Mouse (Mus musculus) 416B (cell line): ENCODE results near the gene Ptpn21.

Source experiments
- DNase-seq: peaks from one replicate; pipeline ENCODE4 v3.0.0; 2011; ENCODE audit warnings: low read depth

The Ptpn21 gene

GRCm38 (mm10) chr12:98662617-98663016 is 74.6 kb downstream of the Ptpn21 start:
- DNase-seq, result no peak

DNA sequence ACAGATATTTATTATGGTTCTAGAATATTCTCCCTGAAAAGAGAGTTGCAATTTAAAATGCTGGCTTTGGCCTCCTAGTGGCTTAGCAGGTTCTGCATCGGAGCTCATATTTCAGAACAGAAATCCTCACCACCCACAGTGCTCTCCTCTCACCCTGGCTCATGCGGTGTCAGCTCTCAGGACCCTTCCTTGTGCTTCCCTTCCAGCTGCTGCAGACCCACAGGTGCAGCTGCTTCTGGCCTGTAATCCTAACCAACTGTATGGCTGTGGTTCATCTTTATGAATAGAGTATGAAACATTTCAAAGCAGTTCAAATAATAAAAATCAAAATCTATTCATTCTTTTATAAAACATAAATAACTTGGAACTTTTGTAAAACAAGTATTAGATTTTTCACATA is 80.3 kb downstream of the Ptpn21 start:
- no peak for DNase-seq

- DNase-seq, result peak; percentile 36
Observed at GRCm38 (mm10) chr12:98644852-98645251, 92.4 kb downstream of the Ptpn21 start.

DNA sequence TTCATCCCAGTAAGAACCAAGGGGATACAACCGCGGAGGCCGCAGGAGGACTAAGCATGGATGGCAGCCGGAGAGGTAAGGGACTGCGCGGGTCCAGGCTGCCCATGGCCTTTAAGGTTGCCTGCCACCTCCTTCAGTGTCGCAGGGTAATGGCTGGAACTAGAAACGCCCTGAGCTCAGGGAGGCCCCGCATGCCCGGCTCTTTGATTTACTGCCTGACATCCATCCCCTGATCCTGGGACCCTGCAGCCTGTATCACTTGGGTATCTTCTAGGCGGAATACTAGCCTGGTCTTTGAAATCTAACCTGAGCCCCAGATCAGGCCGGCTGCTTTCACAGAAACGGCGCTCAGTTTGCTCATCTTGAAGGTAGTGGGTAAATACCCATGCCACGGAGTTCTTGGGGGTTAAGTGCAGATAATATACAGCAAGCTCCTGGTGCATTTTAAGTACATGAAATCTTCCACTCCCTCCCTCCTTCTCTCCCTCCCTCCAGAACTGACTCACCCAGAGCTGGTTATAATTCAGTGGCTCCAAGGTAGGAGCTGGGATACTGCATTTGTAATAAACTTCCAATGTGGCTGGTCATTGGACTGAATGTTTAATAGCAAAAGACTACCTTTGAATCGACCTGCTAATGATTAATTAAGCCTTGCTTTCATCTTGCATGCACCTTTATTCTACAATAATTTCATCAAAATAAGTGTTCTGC is 108.8 kb downstream of the Ptpn21 start:
- DNase-seq, result no peak

GRCm38 (mm10) chr12:98627392-98628259 is 109.6 kb downstream of the Ptpn21 start, which contains the start of gene Spata7:
Spata7 (plus strand) TSS chr12:98628157.
- DNase-seq, result no peak
